Mouse (Mus musculus) liver, adult 10 weeks (tissue): ENCODE data around the gene Abca6. TPM values are rescaled to one million over a fixed set of nuclear protein-coding genes. Genes with fewer than 3 reads are reported as not detected.

Experiments used
- polyA plus RNA-seq: library from polyadenylated mRNA; stranded (reverse); fragments of 350-450 nt; fragmentation: Illumina TruSeq; extraction: RNeasy Lipid Tissue Mini Kit (QIAGEN cat#74804); gene quantifications from one replicate; pipeline ENCODE4 v1.2.3, GENCODE M21; 2014; ENCODE audit warnings: low read depth, low replicate concordance

Gene Abca6
- polyA plus RNA-seq = 139 TPM

DNA sequence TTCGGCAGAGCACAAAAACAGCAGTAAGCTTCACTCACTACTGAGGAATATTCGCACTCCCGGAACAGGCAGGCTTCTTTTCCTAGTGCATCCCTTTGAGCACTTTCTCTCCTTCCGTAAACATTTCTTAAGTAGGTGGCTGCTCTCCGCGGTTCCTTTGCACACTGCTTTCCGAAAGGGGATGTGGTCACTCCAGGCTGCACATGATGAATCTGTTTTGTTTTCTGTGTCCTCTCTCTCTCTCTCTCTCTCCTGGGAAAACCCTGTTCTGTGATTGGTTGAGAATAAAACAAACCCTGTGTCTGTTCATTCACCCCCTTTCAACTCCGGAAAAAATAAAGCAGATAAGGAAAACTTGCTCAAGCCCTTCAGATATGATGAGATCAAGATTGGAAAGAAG is at the start of gene Abca6:
Abca6 (minus strand) TSS at position 243 of the 400 bp plus-strand sequence.

DNA sequence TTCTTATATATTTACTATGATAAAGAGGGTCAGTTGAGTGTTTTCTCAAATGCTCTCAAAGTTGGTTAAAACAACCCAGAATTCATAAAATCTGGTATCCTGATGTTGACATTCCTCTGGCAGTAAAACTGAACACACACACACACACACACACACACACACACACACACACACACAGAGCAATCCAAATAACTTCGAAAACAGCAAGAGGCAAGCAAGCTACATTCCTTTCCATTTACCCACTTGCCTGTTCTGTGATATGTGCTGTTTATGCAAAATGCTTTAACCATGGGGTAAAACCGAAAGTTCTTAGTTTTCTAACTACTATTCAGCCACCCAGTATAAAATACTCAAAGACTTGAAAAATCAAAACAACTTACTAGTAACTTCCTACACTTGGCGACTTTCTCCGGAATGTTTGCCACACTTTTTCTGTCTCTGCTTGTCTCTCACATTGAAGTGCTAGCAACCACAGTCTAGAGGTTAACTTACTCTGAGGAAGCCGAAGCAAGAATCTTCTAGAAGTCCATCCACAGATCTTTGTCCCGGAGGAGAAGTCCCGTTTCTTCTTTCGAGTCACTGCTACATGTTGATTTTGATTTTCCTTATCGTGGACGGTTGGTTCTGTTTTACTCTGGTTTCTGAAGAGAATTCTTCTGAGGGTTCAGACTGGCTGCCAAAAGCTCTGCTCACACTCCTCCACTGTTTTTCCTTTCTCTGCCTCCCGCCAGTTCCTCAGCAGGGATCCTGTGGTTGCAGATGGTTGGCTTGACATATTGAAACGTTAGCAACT is 83.9 kb downstream of the Abca6 start, which contains the start of gene Abca9:
Abca9 (minus strand) TSS at position 738 of the 793 bp plus-strand sequence.

Other genes with a start within 250 kb of the Abca6 start
- gene Abca8a, start 155.8 kb downstream of the Abca6 start, polyA plus RNA-seq = 85.3 TPM
- 2.1 TPM for gene Abca9, start 83.6 kb downstream of the Abca6 start, polyA plus RNA-seq
- 4.2 TPM for gene Abca5, start 85.9 kb upstream of the Abca6 start, polyA plus RNA-seq
- gene Map2k6, start 147.3 kb upstream of the Abca6 start, polyA plus RNA-seq = 7.0 TPM